Mouse (Mus musculus): Measurements from ENCODE around the gene Pnldc1. TPM values are rescaled to one million over a fixed set of nuclear protein-coding genes. Genes with fewer than 3 reads are reported as not detected.
"Not testable (repeated sequence)": the region's sequence is repeated elsewhere in the genome, so short reads cannot be mapped to it uniquely, and the experiment has no call there.

The Pnldc1 gene
- polyA plus RNA-seq, 1 experiment from 2014 or later, result 2.9 TPM

- H3K27ac ChIP-seq (ENCODE audit: low read length), result peak overlapping the region; percentile 10; the same call in 1 of the 2 replicates
- peak; percentile 30; the same call in 1 of the 2 replicates for ATAC-seq (ENCODE audit: insufficient number of reproducible peaks, insufficient read depth, low FRiP score, low read depth)
- 47% methylated on average over 11 of the region's 12 CpGs for WGBS
Observed at GRCm38 (mm10) chr17:12903372-12904333, 6.4 kb downstream of the Pnldc1 start.

GRCm38 (mm10) chr17:12902291-12902690, 7.7 kb downstream of the Pnldc1 start:
- H3K4me1 ChIP-seq (ENCODE audit: control insufficient read depth, insufficient read depth, low read length), result no peaks in the 10 kb centered on the region
- 91% methylated on average over 6 of the region's 6 CpGs for WGBS
- H3K4me3 ChIP-seq (ENCODE audit: low read depth, low read length), result no peak overlapping the region
- H3K27me3 ChIP-seq (ENCODE audit: control insufficient read depth, insufficient read depth, low read length), result no peaks in the 10 kb centered on the region
- H3K4me2 ChIP-seq (replicated peaks; ENCODE audit: low read depth, low read length), result no peak overlapping the region
- H3K9ac ChIP-seq (replicated peaks; ENCODE audit: low read depth, low read length), result no peak overlapping the region
- no peaks in the 10 kb centered on the region for H3K9me3 ChIP-seq (ENCODE audit: control insufficient read depth, low read depth, low read length)
- H3K27ac ChIP-seq (ENCODE audit: low read length), result no peak overlapping the region
- ATAC-seq (ENCODE audit: insufficient number of reproducible peaks, insufficient read depth, low FRiP score, low read depth), result no peak
- H3K36me3 ChIP-seq (ENCODE audit: control insufficient read depth, insufficient read depth, low read length), result no peaks in the 10 kb centered on the region; the same call in none of the 2 replicates

More at GRCm38 (mm10) chr17:12903372-12904333, 6.4 kb downstream of the Pnldc1 start:
- H3K36me3 ChIP-seq (ENCODE audit: control insufficient read depth, insufficient read depth, low read length), result no peaks in the 10 kb centered on the region; the same call in none of the 2 replicates
- H3K4me3 ChIP-seq (ENCODE audit: low read depth, low read length), result no peak overlapping the region
- H3K27me3 ChIP-seq (ENCODE audit: control insufficient read depth, insufficient read depth, low read length), result no peaks in the 10 kb centered on the region
- no peaks in the 10 kb centered on the region for H3K9me3 ChIP-seq (ENCODE audit: control insufficient read depth, low read depth, low read length)
- H3K9ac ChIP-seq (replicated peaks; ENCODE audit: low read depth, low read length), result no peak overlapping the region
- H3K4me2 ChIP-seq (replicated peaks; ENCODE audit: low read depth, low read length), result no peak overlapping the region
- no peaks in the 10 kb centered on the region for H3K4me1 ChIP-seq (ENCODE audit: control insufficient read depth, insufficient read depth, low read length)

GRCm38 (mm10) chr17:12898607-12899006, 11.4 kb downstream of the Pnldc1 start:
- not testable (repeated sequence) for H3K4me1 ChIP-seq (ENCODE audit: control insufficient read depth, insufficient read depth, low read length); H3K9me3 ChIP-seq (ENCODE audit: control insufficient read depth, low read depth, low read length); ATAC-seq (ENCODE audit: insufficient number of reproducible peaks, insufficient read depth, low FRiP score, low read depth); H3K4me2 ChIP-seq (replicated peaks; ENCODE audit: low read depth, low read length); H3K27me3 ChIP-seq (ENCODE audit: control insufficient read depth, insufficient read depth, low read length); H3K9ac ChIP-seq (replicated peaks; ENCODE audit: low read depth, low read length); H3K4me3 ChIP-seq (ENCODE audit: low read depth, low read length); H3K27ac ChIP-seq (ENCODE audit: low read length); H3K36me3 ChIP-seq (ENCODE audit: control insufficient read depth, insufficient read depth, low read length)
- 33% methylated on average over 2 of the region's 2 CpGs for WGBS

- H3K36me3 ChIP-seq (ENCODE audit: control insufficient read depth, insufficient read depth, low read length), result no peaks in the 10 kb centered on the region
- no peak overlapping the region for H3K9ac ChIP-seq (replicated peaks; ENCODE audit: low read depth, low read length)
- H3K4me1 ChIP-seq (ENCODE audit: control insufficient read depth, insufficient read depth, low read length), result no peaks in the 10 kb centered on the region
- no peaks in the 10 kb centered on the region for H3K27me3 ChIP-seq (ENCODE audit: control insufficient read depth, insufficient read depth, low read length)
- ATAC-seq (ENCODE audit: insufficient number of reproducible peaks, insufficient read depth, low FRiP score, low read depth), result no peak; the same call in 1 of the 2 replicates
- no peak overlapping the region for H3K4me2 ChIP-seq (replicated peaks; ENCODE audit: low read depth, low read length)
- H3K9me3 ChIP-seq (ENCODE audit: control insufficient read depth, low read depth, low read length), result no peaks in the 10 kb centered on the region
- H3K4me3 ChIP-seq (ENCODE audit: low read depth, low read length), result no peak overlapping the region
- H3K27ac ChIP-seq (ENCODE audit: low read length), result no peak overlapping the region
- 84% methylated on average over 5 of the region's 5 CpGs for WGBS
Observed at GRCm38 (mm10) chr17:12897674-12898073, 12.4 kb downstream of the Pnldc1 start.

- H3K27ac ChIP-seq (ENCODE audit: low read length), result no peak overlapping the region
- no peaks in the 10 kb centered on the region for H3K4me1 ChIP-seq (ENCODE audit: control insufficient read depth, insufficient read depth, low read length)
- H3K36me3 ChIP-seq (ENCODE audit: control insufficient read depth, insufficient read depth, low read length), result no peaks in the 10 kb centered on the region; the same call in 1 of the 2 replicates
- ATAC-seq (ENCODE audit: insufficient number of reproducible peaks, insufficient read depth, low FRiP score, low read depth), result no peak
- no peak overlapping the region for H3K4me2 ChIP-seq (replicated peaks; ENCODE audit: low read depth, low read length)
- no peak overlapping the region for H3K4me3 ChIP-seq (ENCODE audit: low read depth, low read length)
- H3K27me3 ChIP-seq (ENCODE audit: control insufficient read depth, insufficient read depth, low read length), result no peaks in the 10 kb centered on the region
- no peak overlapping the region for H3K9ac ChIP-seq (replicated peaks; ENCODE audit: low read depth, low read length)
- no peaks in the 10 kb centered on the region for H3K9me3 ChIP-seq (ENCODE audit: control insufficient read depth, low read depth, low read length)
- WGBS, result 91% methylated on average over 9 of the region's 9 CpGs
Observed at GRCm38 (mm10) chr17:12892033-12892432, 18.0 kb downstream of the Pnldc1 start.

GRCm38 (mm10) chr17:12891054-12891453, 19.0 kb downstream of the Pnldc1 start:
- H3K27me3 ChIP-seq (ENCODE audit: control insufficient read depth, insufficient read depth, low read length), result no peaks in the 10 kb centered on the region
- WGBS, result 89% methylated on average over 4 of the region's 4 CpGs
- H3K9me3 ChIP-seq (ENCODE audit: control insufficient read depth, low read depth, low read length), result no peaks in the 10 kb centered on the region
- H3K27ac ChIP-seq (ENCODE audit: low read length), result no peak overlapping the region
- H3K4me1 ChIP-seq (ENCODE audit: control insufficient read depth, insufficient read depth, low read length), result peaks cover 4% of the 10 kb centered on the region; the same call in 1 of the 2 replicates
- no peak for ATAC-seq (ENCODE audit: insufficient number of reproducible peaks, insufficient read depth, low FRiP score, low read depth)
- H3K9ac ChIP-seq (replicated peaks; ENCODE audit: low read depth, low read length), result no peak overlapping the region
- H3K4me2 ChIP-seq (replicated peaks; ENCODE audit: low read depth, low read length), result no peak overlapping the region
- no peak overlapping the region for H3K4me3 ChIP-seq (ENCODE audit: low read depth, low read length)
- no peaks in the 10 kb centered on the region; the same call in 1 of the 2 replicates for H3K36me3 ChIP-seq (ENCODE audit: control insufficient read depth, insufficient read depth, low read length)

- Histone ChIP-seq H3K36me3 (ENCODE audit: control insufficient read depth, insufficient read depth, low read length) (no peaks in the 10 kb centered on the region; the same call in 1 of the 2 replicates), H3K9ac (replicated peaks; ENCODE audit: low read depth, low read length) (no peak overlapping the region), H3K4me2 (replicated peaks; ENCODE audit: low read depth, low read length) (no peak overlapping the region), H3K27ac (ENCODE audit: low read length) (no peak overlapping the region), H3K4me3 (ENCODE audit: low read depth, low read length) (no peak overlapping the region), H3K9me3 (ENCODE audit: control insufficient read depth, low read depth, low read length) (no peaks in the 10 kb centered on the region), H3K27me3 (ENCODE audit: control insufficient read depth, insufficient read depth, low read length) (no peaks in the 10 kb centered on the region), H3K4me1 (ENCODE audit: control insufficient read depth, insufficient read depth, low read length) (peaks cover 4% of the 10 kb centered on the region; the same call in 1 of the 2 replicates)
- 57% methylated on average over 15 of the region's 15 CpGs for WGBS
- 0 out of 2 replicates have a peak, but pooled peaks have one; percentile 38 for ATAC-seq (ENCODE audit: insufficient number of reproducible peaks, insufficient read depth, low FRiP score, low read depth)
Observed at GRCm38 (mm10) chr17:12887021-12887775, 22.8 kb downstream of the Pnldc1 start.

GRCm38 (mm10) chr17:12886620-12887019, 23.4 kb downstream of the Pnldc1 start:
- Histone ChIP-seq H3K36me3 (ENCODE audit: control insufficient read depth, insufficient read depth, low read length) (no peaks in the 10 kb centered on the region; the same call in 1 of the 2 replicates), H3K9me3 (ENCODE audit: control insufficient read depth, low read depth, low read length) (no peaks in the 10 kb centered on the region), H3K27me3 (ENCODE audit: control insufficient read depth, insufficient read depth, low read length) (no peaks in the 10 kb centered on the region), H3K4me1 (ENCODE audit: control insufficient read depth, insufficient read depth, low read length) (peaks cover 4% of the 10 kb centered on the region; the same call in 1 of the 2 replicates), H3K9ac (replicated peaks; ENCODE audit: low read depth, low read length) (no peak overlapping the region), H3K27ac (ENCODE audit: low read length) (no peak overlapping the region), H3K4me3 (ENCODE audit: low read depth, low read length) (no peak overlapping the region), H3K4me2 (replicated peaks; ENCODE audit: low read depth, low read length) (no peak overlapping the region)
- no peak for ATAC-seq (ENCODE audit: insufficient number of reproducible peaks, insufficient read depth, low FRiP score, low read depth)
- WGBS, result 28% methylated on average over 6 of the region's 6 CpGs

Data from stomach, embryonic 14.5 days (tissue).